Mouse (Mus musculus) cerebellum, postnatal 36 days (tissue): ENCODE measurements at regions not wholly inside any gene's neighbourhood (a gene's known extent, or its start where the extent isn't known, plus 50 kb on each side); places are given as distances from the start of the nearest gene placed in this dataset.
A peak's percentile ranks its signal among the peaks of the same experiment; 100 is the strongest.

ENCODE experiments used
- DNase-seq, 2 experiments: peaks; one replicate each; pipeline ENCODE4 v3.0.0; 2021 to 2022; ENCODE audit warnings: mixed read lengths in 2 of 2

DNA sequence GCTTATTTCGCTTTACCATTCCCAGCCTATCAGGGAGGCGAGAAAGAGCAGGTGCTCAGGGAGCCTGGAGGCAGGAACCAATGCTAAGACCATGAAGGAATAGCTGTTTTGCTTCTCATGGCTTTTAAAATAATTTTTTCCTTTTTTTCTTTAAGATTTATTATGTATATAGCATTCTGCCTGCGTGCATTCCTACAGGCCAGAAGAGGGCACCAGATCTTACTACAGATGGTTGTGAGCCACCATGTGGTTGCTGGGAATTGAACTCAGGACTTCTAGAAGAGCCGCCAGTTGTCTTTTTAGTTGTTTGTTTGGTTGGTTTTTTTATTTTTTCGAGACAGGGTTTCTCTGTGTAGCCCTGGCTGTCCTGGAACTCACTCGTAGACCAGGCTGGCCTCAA, 113.6 kb upstream of the Armc2 start:
- no peak for DNase-seq

- DNase-seq, result no peak
These were observed 113.1 kb upstream of the Armc2 start for GRCm38 (mm10) chr10:42131298-42131697.

DNA sequence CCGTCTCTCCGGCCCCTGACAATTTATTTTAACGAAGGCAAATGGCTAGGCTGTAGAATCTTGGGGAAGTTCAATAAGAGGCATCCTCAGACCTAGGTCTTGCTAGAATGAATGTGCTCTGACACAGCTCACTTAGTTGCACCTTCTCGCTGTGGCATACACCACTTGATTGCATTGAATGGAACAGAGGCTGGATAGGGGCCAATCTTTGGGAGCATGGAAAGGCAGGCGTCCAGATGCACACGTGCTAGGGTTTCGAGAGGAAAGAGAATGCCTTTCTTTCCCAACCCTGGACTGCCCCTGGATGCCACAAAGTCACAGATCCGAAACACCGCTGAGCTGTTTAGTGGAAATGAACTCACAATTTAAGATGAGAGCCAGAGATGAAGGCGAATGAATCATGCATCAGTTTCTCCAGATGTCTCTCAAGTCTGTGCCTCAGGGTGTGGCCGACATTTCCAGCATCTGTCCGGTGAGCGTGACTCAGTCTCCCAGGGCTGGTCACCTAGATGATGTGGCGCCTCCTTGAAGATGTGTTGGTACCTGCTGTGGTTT, 109.7 kb upstream of the Armc2 start:
- no peak for DNase-seq

GRCm38 (mm10) chr10:42126816-42127215, 108.6 kb upstream of the Armc2 start:
- DNase-seq, result no peak

- DNase-seq, result no peak
These were observed 104.8 kb upstream of the Armc2 start for GRCm38 (mm10) chr10:42122768-42123635.

DNA sequence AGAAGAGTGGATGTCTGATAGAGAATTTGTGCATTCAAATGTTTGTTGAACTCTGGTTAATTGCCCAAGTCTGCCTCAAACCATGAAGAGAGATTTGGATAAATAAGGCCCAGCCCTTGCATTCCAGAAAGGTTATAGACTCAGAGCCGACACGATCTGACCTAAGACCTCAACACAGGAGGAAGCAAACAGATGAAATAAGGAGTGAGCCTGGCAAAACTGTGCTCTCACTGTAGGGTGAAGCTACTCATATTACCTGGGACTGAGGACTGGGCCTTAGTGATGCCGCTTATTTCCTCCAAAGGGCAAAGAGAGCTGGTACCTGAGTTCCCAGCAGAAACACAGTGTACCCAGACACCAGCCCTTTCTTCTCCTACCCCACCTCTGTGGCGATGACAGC, 103.7 kb upstream of the Armc2 start:
- no peak for DNase-seq

DNA sequence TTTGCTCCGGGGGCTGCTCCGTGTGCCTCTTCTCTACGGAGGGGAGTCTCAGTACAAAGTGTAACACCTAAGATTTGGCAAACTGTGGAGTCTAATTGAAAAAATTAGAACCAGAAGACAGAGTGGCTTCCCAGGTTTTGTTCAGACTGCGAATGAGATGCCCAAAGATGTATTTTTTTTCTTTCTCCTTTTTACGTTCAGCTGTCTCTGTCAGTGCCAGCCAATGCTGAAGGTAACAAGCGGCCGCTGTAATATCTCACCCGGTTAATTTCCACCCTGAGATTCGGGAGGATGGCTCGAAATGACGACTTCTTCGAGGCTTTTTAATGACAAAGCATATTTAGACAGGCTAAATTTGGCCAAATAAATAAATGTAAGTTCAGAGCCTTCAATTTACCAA, 101.1 kb upstream of the Armc2 start:
- peak; percentile 23 to 60 for DNase-seq

GRCm38 (mm10) chr10:42118361-42119188, 100.3 kb upstream of the Armc2 start:
- peak; percentile 92 for DNase-seq

- DNase-seq, result peak in 1 of 2 experiments; percentile 23
These were observed 99.3 kb upstream of the Armc2 start for GRCm38 (mm10) chr10:42117523-42117922.

- DNase-seq, result no peak
These were observed 97.7 kb upstream of the Armc2 start for GRCm38 (mm10) chr10:42115920-42116298.

- DNase-seq, result peak in 1 of 2 experiments; percentile 28
These were observed 97.1 kb upstream of the Armc2 start for GRCm38 (mm10) chr10:42115224-42115919.

DNA sequence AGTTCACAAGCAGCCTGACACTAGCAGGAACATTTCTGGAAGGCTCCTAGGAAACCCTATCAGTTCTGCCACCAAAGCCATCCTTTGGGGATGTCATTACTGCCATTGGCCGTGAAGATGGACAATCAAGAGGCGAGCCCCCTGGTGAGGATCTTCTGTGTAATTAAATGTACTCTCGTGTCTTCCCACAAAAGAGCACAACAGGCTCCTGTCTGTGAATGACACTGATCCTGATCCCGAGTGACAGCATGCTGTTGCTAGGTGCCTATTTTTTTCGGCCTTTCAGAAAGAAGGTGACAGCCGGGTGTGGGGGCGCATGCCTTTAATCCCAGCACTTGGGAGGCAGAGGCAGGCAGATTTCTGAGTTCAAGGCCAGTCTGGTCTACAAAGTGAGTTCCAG, 92.5 kb upstream of the Armc2 start:
- no peak for DNase-seq

DNA sequence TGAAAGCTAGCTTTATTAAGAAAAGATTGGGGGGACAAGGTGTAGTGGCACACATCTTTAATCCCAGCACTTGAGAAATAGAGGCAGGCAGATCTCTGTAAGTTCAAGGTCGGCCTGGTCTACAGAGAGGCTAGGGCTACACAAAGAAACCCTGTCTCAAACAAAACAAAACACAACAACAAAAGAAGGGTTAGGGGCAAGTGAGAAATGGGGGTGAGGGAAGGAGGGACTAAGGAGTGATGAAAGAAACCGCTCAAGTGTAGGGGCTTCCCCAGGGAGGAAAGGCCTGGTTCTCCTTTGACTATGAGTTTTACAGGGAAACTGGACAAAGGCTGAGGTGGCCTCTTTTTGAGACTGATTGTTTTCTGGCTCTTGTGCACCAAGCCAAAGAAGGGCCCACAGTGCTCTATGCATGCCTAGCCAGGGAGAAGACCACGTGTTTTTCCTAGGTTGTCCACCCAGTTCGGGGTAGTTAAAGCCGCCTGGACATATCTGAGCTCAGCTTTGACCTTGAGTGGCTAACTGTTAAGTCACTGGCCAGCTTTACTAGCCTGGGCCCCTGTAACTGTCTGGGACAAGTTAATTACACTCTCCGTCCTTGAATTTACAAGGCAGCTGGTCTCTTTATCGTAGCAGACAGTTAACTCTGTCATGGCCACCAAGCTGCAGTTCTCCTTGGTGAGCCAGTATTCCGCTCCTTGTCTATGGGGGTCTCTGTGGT, 90.2 kb upstream of the Armc2 start:
- no peak for DNase-seq

DNA sequence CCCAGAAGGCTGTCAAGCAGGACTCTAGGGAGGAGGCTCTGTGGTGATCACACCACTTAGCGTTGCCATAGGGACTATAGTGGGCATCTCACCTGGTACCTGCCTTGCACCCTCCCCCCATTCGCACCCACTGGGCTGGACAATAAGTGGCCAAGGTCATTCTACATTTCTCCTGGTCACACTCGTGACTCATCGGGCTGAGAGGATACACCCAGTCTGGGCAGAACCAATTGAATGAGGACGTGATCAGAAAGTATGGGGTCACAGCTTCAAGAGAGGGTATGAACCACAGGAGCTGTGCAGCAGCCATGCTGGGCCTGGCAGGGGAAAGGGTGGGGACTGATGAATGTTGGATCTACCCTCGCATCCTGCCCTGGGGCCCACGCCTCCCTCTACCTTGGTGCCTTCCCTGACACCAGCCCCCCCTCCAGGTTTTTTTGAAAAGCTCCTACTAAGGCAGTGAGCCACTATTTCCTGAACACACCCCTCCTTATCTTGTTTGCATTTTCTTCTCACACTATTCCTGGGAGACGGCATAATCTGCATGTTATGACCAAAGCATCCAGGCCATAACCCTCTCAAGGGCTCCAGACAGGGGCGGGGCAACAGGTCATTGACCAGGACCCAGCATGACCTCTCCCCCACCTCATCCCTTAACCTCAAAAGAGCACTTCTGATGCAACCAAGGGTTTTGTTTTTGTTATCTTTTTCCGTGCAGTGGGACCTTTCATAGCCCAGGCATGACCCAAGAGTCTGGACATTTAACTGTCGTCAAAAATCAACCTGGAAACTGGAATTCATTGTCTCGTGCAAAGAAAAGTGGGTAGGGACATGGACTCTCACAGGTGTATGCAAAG, 89.4 kb upstream of the Armc2 start:
- no peak for DNase-seq

DNA sequence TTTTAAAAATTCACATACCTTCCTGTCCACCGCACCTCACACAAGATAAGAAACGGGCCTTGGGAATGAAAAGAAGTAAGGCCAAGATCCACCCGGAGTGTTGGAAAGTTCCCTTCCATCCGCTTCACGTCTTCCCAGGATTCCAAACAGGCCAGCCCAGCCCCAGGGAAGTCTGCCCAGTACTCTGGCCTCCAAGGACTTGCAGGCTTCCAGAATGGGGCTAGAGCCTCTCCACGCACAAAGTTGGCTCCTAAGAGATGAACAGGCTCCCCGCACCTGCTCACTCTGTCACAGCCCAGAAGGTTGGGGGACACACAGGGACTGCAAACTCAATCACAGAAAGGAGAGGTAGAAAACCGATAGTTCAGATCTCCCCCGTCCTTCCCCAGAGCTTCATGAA, 88.4 kb upstream of the Armc2 start:
- no peak for DNase-seq

DNA sequence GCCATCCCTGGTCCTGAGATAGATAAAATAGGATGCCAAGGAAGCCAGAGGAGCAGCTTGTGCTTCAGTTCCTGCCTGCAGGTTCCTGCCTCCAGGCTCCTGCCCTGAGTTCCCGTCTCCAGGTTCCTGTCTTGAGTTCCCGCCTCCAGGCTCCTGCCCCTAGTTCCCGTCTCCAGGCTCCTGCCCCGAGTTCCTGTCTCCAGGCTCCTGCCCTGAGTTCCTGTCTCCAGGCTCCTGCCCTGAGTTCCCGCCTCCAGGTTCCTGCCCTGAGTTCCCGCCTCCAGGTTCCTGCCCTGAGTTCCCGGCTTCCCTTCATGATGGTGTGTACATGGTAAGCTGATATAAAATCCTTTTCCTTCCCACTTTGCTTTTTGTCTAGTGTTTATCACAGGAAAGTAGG, 86.8 kb upstream of the Armc2 start:
- DNase-seq, result no peak

- no peak for DNase-seq
These were observed 84.1 kb upstream of the Armc2 start for GRCm38 (mm10) chr10:42102320-42102719.

DNA sequence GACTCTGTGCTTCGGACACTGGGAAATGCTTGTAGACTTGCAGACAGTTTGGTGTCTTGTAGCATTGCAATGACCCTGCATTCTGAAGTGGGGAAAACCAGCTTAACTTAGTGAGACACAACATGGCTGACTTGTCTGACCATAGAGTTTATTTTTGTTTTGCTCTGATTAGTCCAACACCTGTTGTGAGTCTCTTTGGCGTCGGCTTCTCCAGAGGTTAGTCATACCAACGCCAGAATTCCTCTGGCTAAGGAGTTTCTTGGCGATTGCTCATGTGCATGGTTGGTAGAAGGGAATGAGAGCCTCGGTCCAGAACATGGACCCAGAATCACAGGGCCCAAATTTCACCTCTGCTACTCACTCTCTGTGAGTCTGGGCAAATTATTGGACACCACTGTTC, 82.9 kb upstream of the Armc2 start:
- DNase-seq, result no peak

DNA sequence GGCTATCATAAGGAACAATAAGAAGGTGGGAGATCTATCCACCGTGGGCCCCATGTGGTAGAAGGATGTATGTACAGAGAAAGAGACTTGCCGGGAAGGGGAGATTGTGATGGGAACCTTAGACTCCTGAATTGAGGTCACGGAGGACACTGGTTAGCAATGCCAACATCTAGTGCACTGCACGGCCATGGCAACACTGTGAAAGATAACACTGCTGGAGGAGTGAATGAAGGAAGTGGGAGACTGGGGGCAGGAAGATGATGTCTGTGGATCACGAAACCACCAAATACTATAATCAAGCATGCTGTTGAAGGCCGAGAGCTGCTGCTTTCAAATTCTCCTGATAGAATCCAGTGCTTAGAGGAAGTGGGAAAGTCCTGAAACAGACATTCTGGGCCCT, 78.7 kb upstream of the Armc2 start:
- DNase-seq, result no peak

- no peak for DNase-seq
These were observed 77.7 kb upstream of the Armc2 start for GRCm38 (mm10) chr10:42095986-42096385.

GRCm38 (mm10) chr10:42094274-42095000, 76.2 kb upstream of the Armc2 start:
- no peak for DNase-seq
